Mouse (Mus musculus) MEL (cell line): ENCODE results near the gene Zfp871. TPM values are rescaled to one million over a fixed set of nuclear protein-coding genes. Genes with fewer than 3 reads are reported as not detected.

ENCODE experiments used
- DNase-seq: peaks from one replicate; pipeline ENCODE4 v3.0.0; 2011; ENCODE audit warnings: low read depth, low spot score
- H3K27ac ChIP-seq: 2 replicates; pipeline ENCODE4 v1.5.1; 2012; ENCODE audit warnings: low read depth, mild to moderate bottlenecking, control low read depth, low read length, moderate library complexity; ENCODE audit not compliant: control insufficient read depth
- H3K27me3 ChIP-seq, 2 experiments: fragments of 150-350 bp in 1 of 2; sonication (generic) in 1 of 2; 2 replicates each; pipeline ENCODE4 v1.6.1; 2012; ENCODE audit warnings: low read length in 2 of 2, mild to moderate bottlenecking in 2 of 2, improper control_type of control experiment in 1 of 2, moderate library complexity in 1 of 2; ENCODE audit not compliant: insufficient read depth in 2 of 2, control insufficient read depth in 1 of 2
- H3K36me3 ChIP-seq, 2 experiments: 2 replicates each; pipeline ENCODE4 v1.6.1; 2012 to 2014; ENCODE audit warnings: low read length in 2 of 2, improper control_type of control experiment in 1 of 2, inconsistent platforms in 1 of 2, mild to moderate bottlenecking in 1 of 2; ENCODE audit not compliant: insufficient read depth in 2 of 2, control insufficient read depth in 1 of 2
- H3K4me1 ChIP-seq, 2 experiments: fragments of 150-350 bp in 1 of 2; sonication (generic) in 1 of 2; 2 replicates each; pipeline ENCODE4 v1.6.1; 2012; ENCODE audit warnings: low read length in 2 of 2, improper control_type of control experiment in 1 of 2, mild to moderate bottlenecking in 1 of 2; ENCODE audit not compliant: insufficient read depth in 2 of 2, control insufficient read depth in 1 of 2
- H3K4me3 ChIP-seq, 2 experiments: fragments of 150-350 bp in 1 of 2; sonication (generic) in 1 of 2; 2 replicates each; pipeline ENCODE4 v1.5.1; 2012; ENCODE audit warnings: low read depth in 2 of 2, low read length in 2 of 2, mild to moderate bottlenecking in 2 of 2, moderate library complexity in 2 of 2, control low read depth in 1 of 2, improper control_type of control experiment in 1 of 2; ENCODE audit not compliant: control insufficient read depth in 1 of 2, insufficient read depth in 1 of 2
- H3K79me2 ChIP-seq: 2 replicates; pipeline ENCODE4 v1.6.1; 2012; ENCODE audit warnings: mild to moderate bottlenecking, low read length, moderate library complexity; ENCODE audit not compliant: control insufficient read depth, poor library complexity, insufficient read depth
- H3K9ac ChIP-seq: 2 replicates; pipeline ENCODE4 v1.6.1; 2012; ENCODE audit warnings: low read depth, mild to moderate bottlenecking, control low read depth, low read length, moderate library complexity; ENCODE audit not compliant: control insufficient read depth, poor library complexity, severe bottlenecking
- H3K9me3 ChIP-seq: fragments of 150-350 bp; sonication (generic); replicated peaks from 2 replicates; pipeline ENCODE4 v1.6.1; 2012; ENCODE audit warnings: mild to moderate bottlenecking, low read length, improper control_type of control experiment, moderate library complexity; ENCODE audit not compliant: insufficient read depth
- BHLHE40 ChIP-seq: IDR thresholded peaks from 2 replicates; pipeline ENCODE4 v1.6.1; 2012; ENCODE audit warnings: low read depth, mild to moderate bottlenecking, inconsistent platforms, low read length, improper control_type of control experiment, borderline replicate concordance
- CHD1 ChIP-seq: IDR thresholded peaks from 2 replicates; pipeline ENCODE4 v1.6.1; 2012; ENCODE audit warnings: low read depth, mild to moderate bottlenecking, inconsistent platforms, low read length, improper control_type of control experiment
- CHD2 ChIP-seq: IDR thresholded peaks from 2 replicates; pipeline ENCODE4 v1.6.1; 2011; ENCODE audit warnings: low read length, improper control_type of control experiment
- E2F4 ChIP-seq: IDR thresholded peaks from 2 replicates; pipeline ENCODE4 v1.6.1; 2011; ENCODE audit warnings: low read depth, low read length, improper control_type of control experiment, borderline replicate concordance
- EP300 ChIP-seq, 2 experiments: IDR thresholded peaks; 2 replicates each; pipeline ENCODE4 v1.6.1; 2011; ENCODE audit warnings: improper control_type of control experiment in 2 of 2, low read length in 2 of 2, low read depth in 1 of 2, mild to moderate bottlenecking in 1 of 2
- GATA1 ChIP-seq: IDR thresholded peaks from 2 replicates; pipeline ENCODE4 v1.6.1; 2011; ENCODE audit warnings: low read depth, low read length, improper control_type of control experiment
- HCFC1 ChIP-seq: IDR thresholded peaks from 2 replicates; pipeline ENCODE4 v1.6.1; 2012; ENCODE audit warnings: low read depth, mild to moderate bottlenecking, inconsistent platforms, low read length, improper control_type of control experiment, moderate library complexity
- JUND ChIP-seq: IDR thresholded peaks from 2 replicates; pipeline ENCODE4 v1.6.1; 2011; ENCODE audit warnings: low read depth, mild to moderate bottlenecking, improper control_type of control experiment, low read length
- MAFK ChIP-seq: IDR thresholded peaks from 2 replicates; pipeline ENCODE4 v1.6.1; 2011; ENCODE audit warnings: low read depth, mild to moderate bottlenecking, low read length, improper control_type of control experiment, borderline replicate concordance
- MYB ChIP-seq: IDR thresholded peaks from 2 replicates; pipeline ENCODE4 v1.6.1; 2011; ENCODE audit warnings: mild to moderate bottlenecking, low read depth, low read length, improper control_type of control experiment
- MYC ChIP-seq: IDR thresholded peaks from 2 replicates; pipeline ENCODE4 v1.6.1; 2011; ENCODE audit warnings: low read depth, mild to moderate bottlenecking, low read length, improper control_type of control experiment, moderate library complexity
- POLR2AphosphoS5 ChIP-seq: IDR thresholded peaks from 2 replicates; pipeline ENCODE4 v1.6.1; 2012; ENCODE audit warnings: low read depth, borderline replicate concordance, mild to moderate bottlenecking, inconsistent platforms, low read length, moderate library complexity, mixed read lengths
- RAD21 ChIP-seq: IDR thresholded peaks from 2 replicates; pipeline ENCODE4 v1.6.1; 2011; ENCODE audit warnings: mild to moderate bottlenecking, low read depth, low read length, improper control_type of control experiment
- SIN3A ChIP-seq: IDR thresholded peaks from 2 replicates; pipeline ENCODE4 v1.6.1; 2012; ENCODE audit warnings: low read length, improper control_type of control experiment, inconsistent platforms
- UBTF ChIP-seq: IDR thresholded peaks from 2 replicates; pipeline ENCODE4 v1.6.1; 2012; ENCODE audit warnings: low read depth, mild to moderate bottlenecking, inconsistent platforms, low read length, improper control_type of control experiment, moderate library complexity, borderline replicate concordance; ENCODE audit not compliant: insufficient read depth
- USF2 ChIP-seq, 2 experiments: IDR thresholded peaks; 2 replicates each; pipeline ENCODE4 v1.6.1; 2011 to 2012; ENCODE audit warnings: improper control_type of control experiment in 2 of 2, low read length in 2 of 2, borderline replicate concordance in 1 of 2, inconsistent platforms in 1 of 2, low read depth in 1 of 2, mild to moderate bottlenecking in 1 of 2; ENCODE audit not compliant: insufficient read depth in 1 of 2
- ZC3H11A ChIP-seq: IDR thresholded peaks from 2 replicates; pipeline ENCODE4 v1.6.1; 2012; ENCODE audit warnings: low read depth, mild to moderate bottlenecking, inconsistent platforms, low read length, improper control_type of control experiment
- ZMIZ1 ChIP-seq: IDR thresholded peaks from 2 replicates; pipeline ENCODE4 v1.6.1; 2012; ENCODE audit warnings: low read depth, mild to moderate bottlenecking, inconsistent platforms, low read length, improper control_type of control experiment, moderate library complexity
- polyA plus RNA-seq, 2 experiments: library from polyadenylated mRNA; stranded (reverse) in 1 of 2; unstranded in 1 of 2; fragments of >175 nt in 1 of 2; fragments of >200 nt in 1 of 2; gene quantifications; 2 replicates each; pipeline versions ENCODE4 v1.2.1 to v1.2.4; 2012; ENCODE audit warnings: low replicate concordance in 2 of 2, low read depth in 1 of 2; ENCODE audit not compliant: insufficient read length in 2 of 2, insufficient read depth in 1 of 2, missing spikeins in 1 of 2
- total RNA-seq: library from RNA; depleted of rRNA; stranded (reverse); fragments of 300-350 nt; gene quantifications from 2 replicates; pipeline ENCODE4 v1.2.3, GENCODE M21; 2012

The Zfp871 gene
- total and polyA plus RNA-seq, 3 experiments: 8.8 to 16.9 (median 12.2) TPM

GRCm38 (mm10) chr17:32785656-32786055 is 2.4 kb downstream of the Zfp871 start:
- DNase-seq: no peak
- H3K36me3 ChIP-seq: peaks cover 18 to 32% of the 10 kb centered on the region in 2 experiments
- peaks cover 11 to 14% of the 10 kb centered on the region in 2 experiments for H3K4me1 ChIP-seq
- TF ChIP-seq JUND (no peak), RAD21 (no peak), E2F4 (no peak), HCFC1 (no peak), GATA1 (no peak), ZC3H11A (no peak), MYB (no peak), POLR2AphosphoS5 (no peak), UBTF (no peak), CHD1 (no peak), EP300 (IDR thresholded peaks at IDR 0.05; ENCODE audit: low read depth in 1 of 2, low read length in 2 of 2) (no peak)
- TF ChIP-seq, all 39 proteins: peak for 0
- Histone ChIP-seq H3K27ac (no peak overlapping the region), H3K27me3 (no peaks in the 10 kb centered on the region), H3K4me3 (no peak overlapping the region), H3K79me2 (peaks cover 55% of the 10 kb centered on the region), H3K9me3 (no peaks in the 10 kb centered on the region), H3K9ac (no peak overlapping the region)

GRCm38 (mm10) chr17:32777564-32777963 is 10.5 kb downstream of the Zfp871 start:
- Histone ChIP-seq H3K79me2 (peaks cover 20% of the 10 kb centered on the region), H3K4me3 (no peak overlapping the region), H3K9me3 (no peaks in the 10 kb centered on the region), H3K36me3 (peaks cover 8 to 45% of the 10 kb centered on the region in 2 experiments), H3K4me1 (peaks cover 0 to 13% of the 10 kb centered on the region in 2 experiments; a peak in 1 of 4 replicates)
- TF ChIP-seq RAD21: no peak
- TF ChIP-seq E2F4: no peak
- no peak for TF ChIP-seq MYC
- no peak for TF ChIP-seq USF2 (IDR thresholded peaks at IDR 0.05; ENCODE audit: borderline replicate concordance in 1 of 2, insufficient read depth in 1 of 2, low read depth in 1 of 2, low read length in 2 of 2)
- TF ChIP-seq ZC3H11A: no peak
- TF ChIP-seq MAFK: no peak
- TF ChIP-seq EP300 (IDR thresholded peaks at IDR 0.05; ENCODE audit: low read depth in 1 of 2, low read length in 2 of 2): no peak
- no peak for TF ChIP-seq ZMIZ1
- TF ChIP-seq BHLHE40: no peak
- no peak for TF ChIP-seq JUND
- TF ChIP-seq UBTF: no peak
- TF ChIP-seq SIN3A: no peak
- no peak for TF ChIP-seq CHD2
- TF ChIP-seq, all 39 proteins: peak for 0
- Histone ChIP-seq H3K27me3 (no peaks in the 10 kb centered on the region), H3K9ac (no peak overlapping the region), H3K27ac (no peak overlapping the region)
- DNase-seq: no peak
